Mouse (Mus musculus): ENCODE measurements around the gene Myl12a. TPM values are rescaled to one million over a fixed set of nuclear protein-coding genes. Genes with fewer than 3 reads are reported as not detected.
"Not testable (repeated sequence)": the region's sequence is repeated elsewhere in the genome, so short reads cannot be mapped to it uniquely, and the experiment has no call there.

Gene Myl12a
- polyA plus RNA-seq, 1 experiment, result 1,052 TPM

DNA sequence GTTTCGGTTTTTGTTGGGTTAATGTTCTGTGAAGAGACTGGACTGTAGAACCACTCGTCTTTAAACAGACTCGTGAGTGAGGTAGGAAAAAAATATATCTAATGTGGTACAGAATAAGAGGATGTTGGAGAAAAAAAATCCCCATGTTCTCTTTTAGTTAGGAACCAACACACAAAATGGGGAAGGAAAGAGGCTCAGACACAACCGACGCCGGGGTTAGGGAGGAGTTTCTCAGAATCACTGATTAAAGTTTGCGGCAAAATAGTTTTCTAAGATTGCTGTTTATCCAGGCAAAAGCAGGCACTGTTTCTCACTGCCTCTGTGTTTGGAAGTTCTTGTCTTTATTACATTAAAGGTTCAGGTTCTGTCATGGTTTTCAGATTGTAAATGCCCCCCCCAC, 36.6 kb downstream of the Myl12a start:
- H3K4me1 ChIP-seq (ENCODE audit: control insufficient read depth, insufficient read depth, low read length), result peaks cover 8% of the 10 kb centered on the region
- H3K27ac ChIP-seq (ENCODE audit: insufficient read depth, low read length), result no peak overlapping the region
- TF ChIP-seq POLR2A (IDR thresholded peaks at IDR 0.05; ENCODE audit: low read depth, low read length) (no peak), CTCF (IDR thresholded peaks at IDR 0.05; ENCODE audit: borderline replicate concordance, insufficient read depth, low read length) (no peak)
- no peak overlapping the region for H3K4me3 ChIP-seq (ENCODE audit: insufficient read depth, low read length)

- Histone ChIP-seq H3K4me1 (ENCODE audit: control insufficient read depth, insufficient read depth, low read length) (peaks cover 8% of the 10 kb centered on the region), H3K4me3 (ENCODE audit: insufficient read depth, low read length) (no peak overlapping the region), H3K27ac (ENCODE audit: insufficient read depth, low read length) (no peak overlapping the region)
- TF ChIP-seq POLR2A (IDR thresholded peaks at IDR 0.05; ENCODE audit: low read depth, low read length) (no peak), CTCF (IDR thresholded peaks at IDR 0.05; ENCODE audit: borderline replicate concordance, insufficient read depth, low read length) (no peak)
These were observed 37.4 kb downstream of the Myl12a start for GRCm38 (mm10) chr17:70965281-70965680.

- H3K27ac ChIP-seq (ENCODE audit: insufficient read depth, low read length); H3K4me1 ChIP-seq (ENCODE audit: control insufficient read depth, insufficient read depth, low read length); H3K4me3 ChIP-seq (ENCODE audit: insufficient read depth, low read length): not testable (repeated sequence)
These were observed 39.1 kb downstream of the Myl12a start for GRCm38 (mm10) chr17:70963546-70963945.

GRCm38 (mm10) chr17:70951266-70951665, 51.4 kb downstream of the Myl12a start:
- Histone ChIP-seq H3K4me1 (ENCODE audit: control insufficient read depth, insufficient read depth, low read length) (no peaks in the 10 kb centered on the region), H3K4me3 (ENCODE audit: insufficient read depth, low read length) (no peak overlapping the region), H3K27ac (ENCODE audit: insufficient read depth, low read length) (no peak overlapping the region)
- TF ChIP-seq POLR2A (IDR thresholded peaks at IDR 0.05; ENCODE audit: low read depth, low read length) (no peak), CTCF (IDR thresholded peaks at IDR 0.05; ENCODE audit: borderline replicate concordance, insufficient read depth, low read length) (no peak)

GRCm38 (mm10) chr17:70949171-70949570, 53.5 kb downstream of the Myl12a start:
- Histone ChIP-seq H3K4me3 (ENCODE audit: insufficient read depth, low read length) (no peak overlapping the region), H3K4me1 (ENCODE audit: control insufficient read depth, insufficient read depth, low read length) (no peaks in the 10 kb centered on the region), H3K27ac (ENCODE audit: insufficient read depth, low read length) (no peak overlapping the region)
- no peak for TF ChIP-seq POLR2A (IDR thresholded peaks at IDR 0.05; ENCODE audit: low read depth, low read length)
- TF ChIP-seq CTCF (IDR thresholded peaks at IDR 0.05; ENCODE audit: borderline replicate concordance, insufficient read depth, low read length), result no peak

DNA sequence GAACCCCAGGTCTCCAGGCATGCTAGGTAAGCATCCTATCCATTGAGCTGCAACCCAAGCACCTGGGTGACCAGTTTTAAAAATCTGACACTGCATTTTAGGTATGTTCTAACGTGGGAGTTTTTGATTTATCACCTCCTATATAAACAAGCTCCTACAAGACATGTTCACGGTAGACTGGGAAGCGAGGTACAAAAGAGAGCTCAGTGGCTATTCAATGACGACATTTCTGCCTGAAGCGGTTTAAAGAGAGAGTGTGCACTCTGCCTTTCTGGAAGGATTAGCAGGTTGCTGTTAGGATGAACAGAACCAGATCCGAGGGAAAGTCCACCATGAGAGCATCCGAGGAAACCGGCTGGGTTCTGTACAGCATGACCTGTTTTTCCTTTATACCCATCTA, 54.0 kb downstream of the Myl12a start:
- Histone ChIP-seq H3K4me3 (ENCODE audit: insufficient read depth, low read length) (no peak overlapping the region), H3K27ac (ENCODE audit: insufficient read depth, low read length) (no peak overlapping the region), H3K4me1 (ENCODE audit: control insufficient read depth, insufficient read depth, low read length) (no peaks in the 10 kb centered on the region)
- TF ChIP-seq CTCF (IDR thresholded peaks at IDR 0.05; ENCODE audit: borderline replicate concordance, insufficient read depth, low read length) (no peak), POLR2A (IDR thresholded peaks at IDR 0.05; ENCODE audit: low read depth, low read length) (no peak)

- Histone ChIP-seq H3K4me1 (ENCODE audit: control insufficient read depth, insufficient read depth, low read length) (no peaks in the 10 kb centered on the region), H3K4me3 (ENCODE audit: insufficient read depth, low read length) (no peak overlapping the region), H3K27ac (ENCODE audit: insufficient read depth, low read length) (no peak overlapping the region)
- no peak for TF ChIP-seq POLR2A (IDR thresholded peaks at IDR 0.05; ENCODE audit: low read depth, low read length)
- TF ChIP-seq CTCF (IDR thresholded peaks at IDR 0.05; ENCODE audit: borderline replicate concordance, insufficient read depth, low read length), result no peak
These were observed 58.9 kb downstream of the Myl12a start for GRCm38 (mm10) chr17:70943779-70944178.

Other genes starting within 250 kb of the Myl12a start
- gene Tgif1, start 149.3 kb downstream of the Myl12a start, polyA plus RNA-seq (2011; ENCODE audit: insufficient read length, low read depth, missing spikeins), result 95.7 and 100 TPM in 2 replicates
- gene Myom1, start 245 bp downstream of the Myl12a start, polyA plus RNA-seq (2011; ENCODE audit: insufficient read length, low read depth, missing spikeins), result 8.7 and 20.3 TPM in 2 replicates
- 16.9 and 20.7 TPM in 2 replicates for gene Lpin2, start 179.7 kb upstream of the Myl12a start, polyA plus RNA-seq (2011; ENCODE audit: insufficient read length, low read depth, missing spikeins)

All from embryonic fibroblast, embryonic 13.5 days (primary cell).